Mouse (Mus musculus) gastrocnemius, postnatal 25 days (tissue): ENCODE data around the gene Olfm4. TPM values are rescaled to one million over a fixed set of nuclear protein-coding genes. Genes with fewer than 3 reads are reported as not detected.

Experiments
- DNase-seq: peaks from one replicate; pipeline ENCODE4 v3.0.0; 2022
- total RNA-seq, 2 experiments: library from RNA; stranded (reverse); gene quantifications; 1 replicate in 1 of 2; 2 replicates in 1 of 2; pipeline ENCODE4 v1.2.3; 2021

The Olfm4 gene
- total RNA-seq, 2 experiments from 2014 or later = not detected

- no peak for DNase-seq
These were observed 45.6 kb downstream of the Olfm4 start for GRCm38 (mm10) chr14:80029297-80030001.

DNA sequence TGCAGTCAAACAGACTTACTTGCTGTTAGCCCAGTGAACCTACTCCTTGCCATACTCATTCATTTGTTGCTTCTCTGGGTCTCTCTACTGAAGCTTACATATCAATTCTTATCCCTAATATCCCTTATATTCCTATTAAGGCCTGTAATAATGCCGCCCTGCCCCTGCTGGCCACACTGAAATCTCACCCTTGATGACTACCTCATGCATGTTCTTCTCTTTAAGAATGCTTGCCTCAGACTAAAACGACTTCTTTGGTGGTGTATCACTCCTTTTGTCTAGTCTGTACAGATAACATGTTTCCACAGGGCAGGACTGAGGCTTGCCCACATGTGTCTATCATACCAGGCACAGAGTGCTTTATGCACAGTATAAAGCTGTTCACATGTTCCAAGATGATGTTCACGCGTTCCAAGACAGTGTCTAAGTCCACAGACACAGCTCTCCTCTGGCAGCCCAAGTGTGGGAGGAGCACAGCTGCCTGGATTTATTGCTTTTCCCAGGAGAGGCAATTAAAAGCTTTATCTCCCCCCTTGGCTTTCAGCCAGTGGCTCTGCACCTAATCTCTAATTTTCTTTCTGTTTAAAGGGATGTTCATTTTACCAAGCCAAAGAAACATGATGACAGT lies 55.9 kb downstream of the Olfm4 start:
- no peak for DNase-seq

DNA sequence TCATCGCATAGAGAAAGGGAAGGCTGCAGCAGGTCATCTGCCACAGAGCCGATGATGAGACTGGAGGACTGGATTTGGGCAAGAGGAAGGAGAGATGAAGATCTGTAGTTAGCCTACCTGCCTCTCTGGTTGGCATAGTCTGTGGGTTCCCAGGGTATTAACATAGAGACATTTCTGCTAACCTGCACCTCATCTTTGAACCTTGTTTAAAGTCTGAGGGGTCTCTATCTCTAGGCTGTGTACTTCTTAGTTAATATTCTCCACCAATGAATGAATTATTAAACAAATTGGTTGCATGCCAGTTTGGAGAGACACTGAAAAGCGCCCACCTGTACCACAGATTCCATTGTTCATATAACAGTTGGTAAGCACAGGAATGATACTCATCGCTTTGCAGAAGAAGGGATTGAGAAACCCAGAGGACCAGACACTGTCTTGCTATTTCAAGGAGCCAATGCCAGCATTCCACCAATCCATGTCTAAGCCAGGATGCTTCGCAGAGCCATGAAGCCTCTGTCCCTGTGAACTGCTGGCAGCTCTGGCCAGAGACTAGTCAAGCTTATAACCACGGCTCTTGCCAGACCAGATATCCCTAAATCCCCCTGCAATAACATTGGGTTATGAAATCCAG lies 62.3 kb downstream of the Olfm4 start:
- DNase-seq = no peak

- DNase-seq = no peak
These were observed 63.7 kb downstream of the Olfm4 start for GRCm38 (mm10) chr14:80047368-80048101.

DNA sequence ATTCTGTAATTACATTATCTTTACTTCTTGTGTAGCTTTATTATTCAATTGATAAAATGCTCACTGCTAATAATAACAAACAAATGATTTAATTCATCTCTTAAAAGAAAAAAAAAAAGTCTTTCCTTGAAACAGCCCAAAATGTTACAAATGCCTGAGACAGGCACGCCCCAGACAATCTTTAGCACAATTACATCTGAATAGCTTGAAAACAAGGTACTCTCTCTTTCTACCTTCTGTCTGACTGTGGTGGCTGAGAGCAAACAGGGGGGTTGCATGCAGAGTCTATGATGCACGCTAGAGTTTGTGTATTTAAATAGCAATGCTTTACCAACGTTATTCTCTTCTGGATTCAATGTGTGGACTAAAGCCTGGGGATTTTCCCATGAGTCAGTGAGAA lies 71.8 kb downstream of the Olfm4 start:
- DNase-seq = no peak

DNA sequence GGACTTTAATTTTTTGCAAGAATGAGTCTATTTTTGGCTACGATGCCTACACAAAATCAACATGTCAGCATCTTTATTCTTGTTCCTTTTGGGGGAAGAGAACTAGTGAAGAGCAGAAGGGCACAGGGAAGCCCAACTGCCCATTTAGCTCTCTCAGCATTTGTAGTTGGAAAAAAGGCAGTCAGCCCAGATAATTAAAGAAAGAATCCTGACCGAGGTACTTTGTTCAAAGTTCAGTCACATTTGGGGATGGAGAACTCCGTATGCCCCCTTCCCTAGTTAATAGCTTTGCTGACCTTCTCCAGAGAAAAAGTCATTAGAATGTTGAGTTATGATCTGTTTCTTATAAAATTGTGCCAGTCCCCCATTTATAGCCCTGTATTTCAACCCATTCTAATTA lies 77.8 kb downstream of the Olfm4 start:
- DNase-seq = no peak

DNA sequence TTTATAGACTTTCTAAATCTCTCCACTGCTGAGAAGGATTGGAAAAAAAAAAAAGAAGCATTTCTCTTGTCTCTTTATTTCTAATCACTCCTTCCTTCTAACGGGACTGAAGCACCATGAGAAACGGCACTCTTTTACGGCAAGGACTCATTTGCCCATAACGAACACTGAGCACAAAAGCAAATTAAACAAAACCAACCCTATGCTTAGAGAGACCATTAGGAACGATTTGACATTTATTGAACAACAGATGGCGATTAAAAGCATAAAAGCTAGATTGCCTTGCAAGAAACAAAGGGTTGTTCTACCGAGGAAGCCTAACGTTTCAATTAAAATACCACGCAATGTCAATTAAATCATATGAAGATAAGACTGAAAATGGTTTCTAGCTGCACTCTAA lies 79.0 kb downstream of the Olfm4 start:
- no peak for DNase-seq

GRCm38 (mm10) chr14:80070580-80070979 lies 86.7 kb downstream of the Olfm4 start:
- DNase-seq = no peak

Other genes starting within 250 kb of the Olfm4 start
- gene Pcdh8, start 212.8 kb upstream of the Olfm4 start, total RNA-seq = not detected